Mouse (Mus musculus): ENCODE measurements around the gene Nat8f6. TPM values are rescaled to one million over a fixed set of nuclear protein-coding genes. Genes with fewer than 3 reads are reported as not detected.

Gene Nat8f6
- not detected for polyA plus RNA-seq (2017; shearing (Covaris generic))

DNA sequence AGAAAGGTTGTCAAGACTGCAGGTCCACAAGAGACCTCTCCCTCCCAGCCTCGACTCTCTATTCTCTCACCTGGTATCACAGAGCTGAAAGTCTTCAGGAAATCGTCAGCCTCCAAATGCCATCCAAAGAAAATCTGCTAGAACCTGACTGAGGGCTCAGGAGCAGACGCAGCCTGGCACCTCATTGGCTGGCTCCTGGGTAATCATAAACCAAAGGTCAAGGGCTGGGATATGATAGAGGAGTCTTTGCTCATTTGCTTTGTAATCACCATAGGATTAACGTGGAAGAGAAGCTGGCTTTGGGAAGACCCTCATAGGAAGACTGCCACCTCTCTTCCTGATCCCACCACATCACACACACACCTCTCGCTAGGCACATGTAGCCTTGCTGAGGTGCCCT, at the start of gene Nat8f6, which contains the start of gene Nat8f5:
TSS of gene Nat8f6 (minus strand) at position 118 of the 400 bp plus-strand sequence.
TSS of gene Nat8f5 (minus strand) at position 136 of the 400 bp plus-strand sequence.

DNA sequence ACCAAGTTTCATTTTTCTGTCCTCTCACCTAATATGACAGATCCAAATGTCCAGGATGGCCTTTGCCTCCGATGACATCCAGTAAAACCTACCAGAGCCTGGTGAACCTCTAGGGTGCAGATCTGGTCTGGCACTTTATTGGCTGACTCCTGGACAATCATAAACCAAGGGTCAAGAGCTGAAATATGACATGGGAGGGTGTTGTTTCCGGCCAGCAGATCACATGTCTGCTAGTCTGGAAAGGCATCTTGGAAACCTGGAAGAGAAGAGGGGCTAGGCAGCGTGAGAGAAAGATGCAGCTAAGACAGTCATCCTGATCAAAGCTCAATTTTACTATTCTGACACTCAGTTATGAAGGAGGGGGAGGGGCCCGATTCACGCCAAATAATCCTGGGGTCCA, 48.3 kb upstream of the Nat8f6 start, which contains the start of gene Nat8f2:
TSS of gene Nat8f2 (minus strand) at position 153 of the 400 bp plus-strand sequence.

DNA sequence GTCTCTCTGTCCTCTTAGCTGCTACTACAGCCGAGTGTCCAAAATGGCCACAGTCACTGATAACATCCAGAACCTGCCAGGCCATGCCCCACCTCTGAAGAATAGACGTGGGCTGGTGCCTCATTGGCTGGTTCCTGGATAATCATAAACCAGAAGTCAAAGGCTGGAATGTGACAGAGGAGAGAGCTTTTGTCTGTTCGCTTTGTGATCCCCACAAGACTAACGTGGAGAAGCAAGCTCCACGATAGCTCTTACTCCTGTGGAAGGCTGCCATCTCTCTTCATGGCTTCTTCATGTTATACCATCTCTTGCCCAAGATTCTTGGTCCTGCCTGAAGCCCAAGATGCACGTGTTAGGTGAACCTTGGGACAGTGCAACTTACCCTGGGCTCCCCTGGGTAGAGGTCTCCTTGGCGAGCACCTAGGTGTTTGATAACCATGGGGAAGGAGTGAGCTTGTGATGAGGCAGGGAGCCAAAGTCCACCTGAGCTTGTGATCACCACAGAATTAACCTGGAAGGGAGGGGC, 11.1 kb upstream of the Nat8f6 start, which contains the start of gene Nat8:
TSS of gene Nat8 (minus strand) at position 287 of the 526 bp plus-strand sequence.

DNA sequence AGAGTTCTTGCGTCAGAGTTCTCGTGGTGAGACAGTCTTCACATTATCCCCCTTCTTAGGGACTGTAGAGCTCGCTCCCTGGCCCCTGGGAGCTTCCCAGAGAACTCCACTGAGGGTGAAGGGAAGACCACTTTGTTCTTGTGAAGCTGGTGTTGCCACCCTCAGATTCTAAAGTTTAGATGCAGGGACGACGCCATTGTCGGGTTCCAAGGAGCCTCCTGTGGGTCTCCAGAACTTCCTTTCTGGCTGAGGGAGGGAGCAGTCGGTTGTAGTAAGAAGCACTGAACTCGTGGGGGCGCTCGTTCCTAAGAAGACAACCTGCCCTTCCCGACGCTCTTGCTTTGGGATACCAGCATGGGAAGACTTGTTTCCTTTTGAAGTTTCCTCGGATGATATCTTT, 55.2 kb downstream of the Nat8f6 start, which contains the start of gene Nat8f3:
TSS of gene Nat8f3 (minus strand) at position 223 of the 400 bp plus-strand sequence.

Other genes with a start within 250 kb of the Nat8f6 start
- gene Alms1, start 233.4 kb downstream of the Nat8f6 start, polyA plus RNA-seq (2017; shearing (Covaris generic)), result 1.7 TPM
- gene Nat8f7, start 107.7 kb downstream of the Nat8f6 start, polyA plus RNA-seq (2017; shearing (Covaris generic)), result not detected
- not detected for gene Nat8f3, start 55.2 kb downstream of the Nat8f6 start, polyA plus RNA-seq (2017; shearing (Covaris generic))
- not detected for gene Nat8f5, start within 50 bp of the Nat8f6 start, polyA plus RNA-seq (2017; shearing (Covaris generic))
- not detected for gene Nat8, start 11.1 kb upstream of the Nat8f6 start, polyA plus RNA-seq (2017; shearing (Covaris generic))
- gene Nat8f2, start 48.2 kb upstream of the Nat8f6 start, polyA plus RNA-seq (2017; shearing (Covaris generic)), result 0.06 TPM
- 8.6 TPM for gene Nat8f4, start 83.9 kb upstream of the Nat8f6 start, polyA plus RNA-seq (2017; shearing (Covaris generic))
- 46.2 TPM for gene Tprkb, start 90.9 kb upstream of the Nat8f6 start, polyA plus RNA-seq (2017; shearing (Covaris generic))
- 10.6 TPM for gene Nat8f1, start 94.7 kb upstream of the Nat8f6 start, polyA plus RNA-seq (2017; shearing (Covaris generic))
- 173 TPM for gene Dusp11, start 140.7 kb upstream of the Nat8f6 start, polyA plus RNA-seq (2017; shearing (Covaris generic))
- not detected for gene Figla, start 195.2 kb upstream of the Nat8f6 start, polyA plus RNA-seq (2017; shearing (Covaris generic))
- not detected for gene Add2, start 207.7 kb upstream of the Nat8f6 start, polyA plus RNA-seq (2017; shearing (Covaris generic))